Mouse (Mus musculus) embryonic facial prominence, embryonic 11.5 days (tissue): Measurements from ENCODE around the gene Epgn. TPM values are rescaled to one million over a fixed set of nuclear protein-coding genes. Genes with fewer than 3 reads are reported as not detected.

Experiments
- ATAC-seq: fragments of 200-750 bp; cut with Nextera tagmentation; replicated peaks from 2 replicates; pipeline ENCODE4 v1.8.0; 2017; ENCODE audit warnings: low read depth; ENCODE audit not compliant: insufficient number of reproducible peaks, low FRiP score, low TSS enrichment
- DNase-seq: peaks from one replicate; pipeline ENCODE4 v3.0.0-alpha.2; 2015; ENCODE audit warnings: low spot score
- H3K27ac ChIP-seq: fragments of 300-500 bp; sonication (generic); replicated peaks from 2 replicates; pipeline ENCODE4 v1.5.1; 2014; ENCODE audit warnings: mild to moderate bottlenecking, low read depth, low read length, control low read depth
- H3K27me3 ChIP-seq: fragments of 300-500 bp; sonication (generic); 2 replicates; pipeline ENCODE4 v1.6.1; 2014; ENCODE audit warnings: mild to moderate bottlenecking, low read length, moderate library complexity, mixed read lengths; ENCODE audit not compliant: control insufficient read depth, insufficient read depth
- H3K36me3 ChIP-seq: fragments of 300-500 bp; sonication (generic); replicated peaks from 2 replicates; pipeline ENCODE4 v1.6.1; 2014; ENCODE audit warnings: low read depth, mild to moderate bottlenecking, low read length, moderate library complexity, mixed read lengths; ENCODE audit not compliant: control insufficient read depth, insufficient read depth
- H3K4me1 ChIP-seq: fragments of 300-500 bp; sonication (generic); 2 replicates; pipeline ENCODE4 v1.6.1; 2014; ENCODE audit warnings: low read length, mixed read lengths; ENCODE audit not compliant: control insufficient read depth, insufficient read depth
- H3K4me2 ChIP-seq: fragments of 300-500 bp; sonication (generic); 2 replicates; pipeline ENCODE4 v1.6.1; 2014; ENCODE audit warnings: low read depth, mild to moderate bottlenecking, control low read depth, low read length, moderate library complexity
- H3K4me3 ChIP-seq: fragments of 300-500 bp; sonication (generic); 2 replicates; pipeline ENCODE4 v1.5.1; 2014; ENCODE audit warnings: low read depth, low read length, control low read depth
- H3K9ac ChIP-seq: fragments of 300-500 bp; sonication (generic); replicated peaks from 2 replicates; pipeline ENCODE4 v1.6.1; 2014; ENCODE audit warnings: mild to moderate bottlenecking, control low read depth, low read length
- H3K9me3 ChIP-seq: fragments of 300-500 bp; sonication (generic); replicated peaks from 2 replicates; pipeline ENCODE4 v1.6.1; 2016; ENCODE audit warnings: mild to moderate bottlenecking, low read length, inconsistent platforms, mixed read lengths; ENCODE audit not compliant: control insufficient read depth
- WGBS: fragments of 180-500 bp; shearing (Covaris S2); extraction: QIAGEN DNeasy Blood & Tissue Kit; methylation state at CpG from one replicate; pipeline ENCODE4 v1.1.7; 2014; 5-methylcytosine and 5-hydroxymethylcytosine counted together
- polyA plus RNA-seq: library from polyadenylated mRNA; unstranded; fragments of >200 nt; fragmentation: Nextera tagmentation; extraction: Ambion mirVana; gene quantifications from 2 replicates; pipeline ENCODE4 v1.2.1, GENCODE M21; 2014

Gene Epgn
- polyA plus RNA-seq, 1 experiment from 2014 or later, result 0.31 TPM

DNA sequence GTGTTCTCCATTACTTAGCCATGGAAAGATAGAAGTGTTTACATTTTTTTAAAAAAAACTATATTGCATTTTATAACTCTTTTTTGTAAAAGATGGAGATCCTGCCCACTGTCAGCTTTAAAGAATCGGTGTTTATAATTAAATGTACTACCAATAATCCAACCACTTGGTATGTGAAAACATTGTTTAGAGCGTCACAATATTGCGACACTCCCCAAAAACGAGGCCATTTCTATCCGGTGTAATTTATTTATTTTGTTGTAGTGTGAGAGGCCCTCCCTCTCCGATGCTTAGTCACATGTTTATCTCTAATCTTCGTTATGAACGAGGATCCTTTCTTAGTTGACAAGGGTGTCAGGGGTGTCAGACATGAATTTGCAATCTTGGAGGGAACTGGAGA, 21.1 kb downstream of the Epgn start:
- DNase-seq (no peak), ATAC-seq (no peak)
- H3K27ac ChIP-seq, result no peak overlapping the region
- no peaks in the 10 kb centered on the region for H3K36me3 ChIP-seq
- WGBS, result 86% methylated on average over 8 of the region's 8 CpGs
- no peaks in the 10 kb centered on the region for H3K4me1 ChIP-seq
- no peak overlapping the region for H3K4me3 ChIP-seq
- H3K9ac ChIP-seq, result no peak overlapping the region
- no peaks in the 10 kb centered on the region for H3K27me3 ChIP-seq
- H3K9me3 ChIP-seq, result no peaks in the 10 kb centered on the region
- no peak overlapping the region for H3K4me2 ChIP-seq

DNA sequence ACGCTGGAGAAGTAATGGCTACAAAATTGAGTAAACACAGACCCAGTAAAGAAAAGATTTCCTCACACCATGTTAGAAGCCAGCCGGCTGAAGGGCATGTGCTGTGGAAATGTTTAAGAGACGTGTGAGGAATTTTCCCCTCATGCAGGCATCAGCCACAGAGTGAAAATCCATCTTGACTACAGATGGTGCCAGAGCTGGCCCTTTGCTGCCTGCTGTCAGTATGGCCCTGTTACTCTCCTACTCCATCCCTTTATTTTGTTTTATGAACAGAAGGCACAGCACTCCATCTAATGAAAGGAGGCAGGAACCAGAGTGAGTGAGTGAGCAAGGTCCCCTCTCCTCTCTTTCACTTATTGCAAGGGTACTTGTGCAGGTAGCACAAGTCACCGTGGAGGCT, 45.1 kb downstream of the Epgn start:
- no peak overlapping the region for H3K4me2 ChIP-seq
- ATAC-seq (no peak), DNase-seq (no peak)
- H3K27ac ChIP-seq, result no peak overlapping the region
- H3K27me3 ChIP-seq, result peaks cover 3% of the 10 kb centered on the region
- H3K4me1 ChIP-seq, result no peaks in the 10 kb centered on the region
- H3K9ac ChIP-seq, result no peak overlapping the region
- no peak overlapping the region for H3K4me3 ChIP-seq
- no peaks in the 10 kb centered on the region for H3K9me3 ChIP-seq
- 74% methylated on average over 4 of the region's 4 CpGs for WGBS
- H3K36me3 ChIP-seq, result no peaks in the 10 kb centered on the region

DNA sequence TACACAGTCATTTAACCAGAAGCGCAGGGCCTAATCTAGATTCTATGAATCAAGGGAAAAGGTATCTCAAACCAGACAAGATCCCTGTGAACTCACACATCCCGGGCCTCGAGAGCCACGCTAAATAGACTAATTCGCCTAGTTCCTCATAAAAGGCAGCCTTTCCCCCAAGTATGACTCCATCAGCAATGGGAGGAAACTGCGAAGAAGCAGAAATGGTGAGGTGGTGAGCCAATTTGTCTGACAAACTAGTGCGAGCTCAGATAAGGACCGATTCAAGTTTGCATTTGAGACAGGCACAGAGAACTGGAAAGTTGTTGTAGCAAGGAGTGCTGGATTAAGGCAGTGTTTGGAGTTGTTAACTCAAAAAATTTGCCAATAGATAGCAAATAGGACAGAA, 46.4 kb downstream of the Epgn start:
- no peak for DNase-seq
- Histone ChIP-seq H3K27ac (no peak overlapping the region), H3K4me3 (no peak overlapping the region), H3K9ac (no peak overlapping the region), H3K36me3 (no peaks in the 10 kb centered on the region), H3K4me2 (no peak overlapping the region), H3K27me3 (peaks cover 3% of the 10 kb centered on the region), H3K4me1 (no peaks in the 10 kb centered on the region), H3K9me3 (no peaks in the 10 kb centered on the region)
- WGBS, result 83% methylated on average over 8 of the region's 8 CpGs
- ATAC-seq, result no peak

DNA sequence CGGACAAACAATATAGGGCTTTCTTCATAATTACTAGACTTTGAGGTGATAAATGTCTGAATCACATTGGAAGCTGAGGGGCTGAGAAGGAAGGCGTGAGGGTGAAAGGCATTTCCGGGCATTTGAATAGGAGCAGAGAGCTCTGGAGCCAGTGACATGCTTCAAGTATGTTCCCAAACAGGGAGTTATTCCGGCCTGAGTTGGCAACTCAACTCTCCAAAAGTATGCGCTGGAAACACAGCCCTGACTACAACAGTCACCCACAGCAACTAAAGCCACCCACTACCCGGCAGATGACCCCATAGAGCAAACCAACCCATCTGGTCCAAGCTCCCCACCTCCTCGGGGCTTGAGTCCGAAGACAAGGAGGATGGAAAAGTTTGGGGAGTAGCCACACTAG, 46.8 kb downstream of the Epgn start:
- DNase-seq, result no peak
- H3K27me3 ChIP-seq, result peaks cover 3% of the 10 kb centered on the region
- peak overlapping the region; percentile 51 for H3K4me2 ChIP-seq
- no peak for ATAC-seq
- H3K9me3 ChIP-seq, result no peaks in the 10 kb centered on the region
- no peak overlapping the region for H3K27ac ChIP-seq
- no peak overlapping the region; the same call in 1 of the 2 replicates for H3K4me3 ChIP-seq
- no peak overlapping the region for H3K9ac ChIP-seq
- H3K4me1 ChIP-seq, result no peaks in the 10 kb centered on the region
- no peaks in the 10 kb centered on the region for H3K36me3 ChIP-seq
- WGBS, result 40% methylated on average over 8 of the region's 8 CpGs

DNA sequence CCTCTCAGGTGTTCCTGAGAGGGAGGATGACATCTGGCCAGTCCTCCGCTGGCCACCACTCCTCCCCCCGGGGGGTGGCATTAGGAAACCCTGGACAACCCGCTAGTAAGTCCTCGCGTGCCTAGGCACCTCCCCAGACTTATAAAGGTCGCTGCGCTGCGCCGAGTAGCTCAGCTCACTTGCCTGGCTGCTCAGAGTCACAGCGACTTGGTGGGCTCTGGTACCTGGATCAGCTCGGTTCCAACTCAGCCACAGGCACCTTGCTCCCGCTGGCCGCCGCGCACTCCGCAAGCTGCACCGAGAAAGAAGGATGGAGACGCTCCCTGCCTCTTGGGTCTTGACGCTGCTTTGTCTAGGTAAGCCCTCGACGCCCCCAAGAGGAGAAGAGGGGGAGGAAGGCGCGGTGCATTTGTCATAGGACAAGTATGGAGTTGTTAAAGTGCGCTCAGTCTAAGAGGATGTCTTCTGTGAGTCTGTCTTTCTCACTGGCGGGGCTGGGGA, 47.2 kb downstream of the Epgn start, which contains the start of gene Ereg:
Gene Ereg (plus strand): TSS at position 173 of the 501 bp plus-strand sequence.
- Histone ChIP-seq H3K27ac (no peak within 1 kb of the TSS), H3K9me3 (no peaks in the 10 kb centered on the region), H3K4me1 (no peaks in the 10 kb centered on the region), H3K27me3 (peaks cover 3% of the 10 kb centered on the region), H3K4me2 (peak within 1 kb of the TSS; percentile 51), H3K36me3 (no peaks in the 10 kb centered on the region), H3K4me3 (peak within 1 kb of the TSS; percentile 24), H3K9ac (peak within 1 kb of the TSS; percentile 19; the same call in 1 of the 2 replicates)
- WGBS, result under 1% methylated on average over 25 of the region's 25 CpGs
- ATAC-seq (peak; percentile 75; the same call in 1 of the 2 replicates), DNase-seq (peak; percentile 68)

DNA sequence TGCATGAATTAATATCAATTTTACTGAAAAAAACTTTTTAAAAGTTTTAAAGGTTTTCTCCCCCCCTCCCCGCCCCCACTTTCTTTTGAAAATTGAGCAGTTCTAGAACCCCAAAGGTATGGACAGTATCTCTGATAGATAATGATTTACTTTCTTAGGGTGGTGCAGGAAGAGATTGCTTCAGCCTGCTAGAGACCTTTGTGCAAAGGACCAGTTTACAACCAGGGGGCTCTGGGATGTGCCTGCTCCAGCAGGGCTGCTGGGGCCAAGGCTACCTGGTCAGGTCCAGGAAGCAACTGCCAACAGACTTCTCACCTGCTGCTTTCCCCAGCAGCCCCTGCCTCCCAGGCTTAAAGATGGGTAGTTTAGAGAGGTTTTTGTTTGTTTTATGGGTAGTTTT, 47.8 kb downstream of the Epgn start:
- Histone ChIP-seq H3K9ac (no peak overlapping the region), H3K27ac (no peak overlapping the region), H3K36me3 (no peaks in the 10 kb centered on the region), H3K4me2 (no peak overlapping the region; the same call in 1 of the 2 replicates), H3K4me1 (no peaks in the 10 kb centered on the region), H3K9me3 (no peaks in the 10 kb centered on the region), H3K4me3 (peak overlapping the region; percentile 24; the same call in 1 of the 2 replicates), H3K27me3 (peaks cover 3% of the 10 kb centered on the region)
- no peak for DNase-seq
- no peak for ATAC-seq
- WGBS, result 62% methylated on average over 1 of the region's 1 CpGs

DNA sequence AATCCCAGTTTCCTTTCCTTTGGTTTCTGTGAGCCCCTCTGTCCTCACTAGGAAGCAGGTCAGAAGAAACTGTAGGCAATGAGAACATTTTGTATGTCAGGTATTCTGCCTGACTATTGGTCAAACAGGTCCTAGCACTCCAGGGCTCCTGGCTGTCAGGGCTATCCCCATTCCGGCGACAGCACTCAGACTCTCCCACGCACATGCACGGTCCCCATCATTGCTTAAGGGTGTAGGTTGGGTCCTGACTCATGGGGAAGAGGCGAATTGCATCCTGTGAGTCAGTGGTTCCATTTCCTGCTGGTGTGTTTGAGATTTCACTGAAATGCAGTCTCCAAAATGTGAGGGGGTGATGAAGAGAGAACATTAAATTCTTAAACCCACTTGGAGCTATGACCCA, 55.8 kb downstream of the Epgn start:
- H3K4me2 ChIP-seq, result no peak overlapping the region
- H3K36me3 ChIP-seq, result no peaks in the 10 kb centered on the region
- H3K4me1 ChIP-seq, result no peaks in the 10 kb centered on the region
- DNase-seq (no peak), ATAC-seq (no peak)
- 84% methylated on average over 5 of the region's 5 CpGs for WGBS
- no peak overlapping the region for H3K4me3 ChIP-seq
- no peaks in the 10 kb centered on the region for H3K9me3 ChIP-seq
- no peak overlapping the region for H3K9ac ChIP-seq
- no peak overlapping the region for H3K27ac ChIP-seq
- H3K27me3 ChIP-seq, result no peaks in the 10 kb centered on the region
